Mouse (Mus musculus) lung, postnatal 0 days (tissue): ENCODE results near the gene Usp3.

Experiments used
- CTCF ChIP-seq: IDR thresholded peaks from 2 replicates; pipeline ENCODE4 v1.5.1; 2016; ENCODE audit warnings: antibody characterized with exemption, mild to moderate bottlenecking
- EP300 ChIP-seq: IDR thresholded peaks from 2 replicates; pipeline ENCODE4 v1.6.1; 2016; ENCODE audit warnings: antibody characterized with exemption, mild to moderate bottlenecking, control low read depth

DNA sequence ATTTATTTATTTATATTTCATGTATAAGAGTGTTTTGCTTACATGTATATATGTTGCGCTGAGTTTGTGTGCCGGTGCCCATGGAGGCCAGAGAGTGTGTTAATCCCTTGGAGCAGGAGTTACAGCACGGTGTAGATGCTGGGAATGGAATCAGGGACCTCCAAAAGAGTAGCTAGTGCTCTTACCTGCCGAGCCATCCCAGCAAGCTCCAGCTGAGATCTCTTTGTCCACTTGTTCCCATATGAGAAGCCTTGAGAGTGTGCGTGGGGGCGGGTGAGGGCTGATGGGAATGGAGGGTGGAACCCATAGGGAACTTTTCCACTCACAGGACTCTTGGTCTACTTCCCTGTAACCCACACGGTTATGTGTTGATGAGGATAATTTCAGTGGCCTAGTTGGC is 21.6 kb upstream of the Usp3 start:
- no peak for TF ChIP-seq EP300
- no peak for TF ChIP-seq CTCF
